In the genomic region with DNA sequence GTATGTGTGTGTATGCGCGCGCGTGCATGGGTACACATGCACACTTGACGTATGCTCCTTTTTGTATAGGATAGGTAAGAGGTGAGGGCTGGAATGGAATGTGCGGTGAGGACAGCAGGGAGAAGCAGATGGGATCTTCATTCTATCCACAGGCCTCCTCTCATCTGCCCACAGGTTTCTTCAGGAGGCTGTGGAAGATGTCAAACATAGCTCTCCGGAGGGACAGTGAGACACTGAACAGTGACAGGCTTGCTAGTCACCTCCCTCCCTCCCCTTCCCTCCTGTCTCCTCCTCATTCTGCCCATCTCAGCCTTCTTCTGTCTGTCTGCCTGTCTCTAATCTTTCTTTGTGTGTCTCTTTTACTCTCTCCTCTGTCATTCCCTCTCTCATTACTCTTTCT, we compare ENCODE assay signal across 23 mouse cellular contexts.
DNase-seq lines count a peak whose midpoint lies in the region; ATAC-seq lines count a peak whose summit lies in the region.
"Had no signal": no experiment of that assay in that cellular context is flagged by ENCODE, and none has a peak within 500 bp of the region (broad histone marks: within the 10 kb centered on the region; RNA-seq: fewer than 3 reads in every experiment).

No protein-coding gene starts in this region.

- H3K9me3 ChIP-seq in embryonic facial prominence, embryonic 12.5 days: no peaks in the 10 kb centered on the region
- no peaks in the 10 kb centered on the region for H3K9me3 ChIP-seq in embryonic facial prominence, embryonic 10.5 days
- H3K9me3 ChIP-seq: embryonic facial prominence, embryonic 13.5 days; forebrain, embryonic 12.5 days; forebrain, embryonic 15.5 days; hindbrain, embryonic 12.5 days; hindbrain, embryonic 15.5 days had no signal

- no peaks in the 10 kb centered on the region for H3K27me3 ChIP-seq in embryonic facial prominence, embryonic 12.5 days
- H3K27me3 ChIP-seq in embryonic facial prominence, embryonic 10.5 days (replicated peaks; ENCODE audit: low read depth, poor library complexity, severe bottlenecking): no peaks in the 10 kb centered on the region
- H3K27me3 ChIP-seq: embryonic facial prominence, embryonic 13.5 days; forebrain, embryonic 12.5 days; forebrain, embryonic 15.5 days; hindbrain, embryonic 12.5 days; hindbrain, embryonic 15.5 days had no signal

- no peak overlapping the region for H3K27ac ChIP-seq in embryonic facial prominence, embryonic 12.5 days
- no peak overlapping the region for H3K27ac ChIP-seq in embryonic facial prominence, embryonic 10.5 days (replicated peaks)
- H3K27ac ChIP-seq: embryonic facial prominence, embryonic 13.5 days; forebrain, embryonic 12.5 days; forebrain, embryonic 15.5 days; heart, adult 2 months; hindbrain, embryonic 12.5 days; hindbrain, embryonic 15.5 days had no signal

- 93% methylated on average over 7 of the region's 7 CpGs for WGBS in embryonic facial prominence, embryonic 12.5 days
- 92% methylated on average over 7 of the region's 7 CpGs for WGBS in embryonic facial prominence, embryonic 10.5 days

- DNase-seq in embryonic facial prominence, embryonic 10.5 days (ENCODE audit: low spot score): no peak
- peak; percentile 16 to 21 for DNase-seq in frontal cortex, postnatal 36 days (ENCODE audit: low spot score in 2 of 2)
- no peak for DNase-seq in frontal cortex, postnatal 10 days (ENCODE audit: low spot score in 2 of 2)
- peak; percentile 10 to 29 for DNase-seq in left cerebral cortex, postnatal 36 days (ENCODE audit: low spot score in 2 of 2)
- no peak for DNase-seq in left cerebral cortex, adult 11 months (ENCODE audit: low spot score)
- peak; percentile 8 to 10 for DNase-seq in right cerebral cortex, adult 2 months (ENCODE audit: low spot score in 2 of 2)
- DNase-seq in right cerebral cortex, postnatal 10 days (ENCODE audit: low spot score in 2 of 2): no peak
- DNase-seq: adrenal gland, adult 8-10 months; adrenal gland, postnatal 25 days; cerebellum, adult 18-20 months; cerebellum, adult 9-10 months; cerebellum, postnatal 14 days; gastrocnemius, postnatal 25 days; heart, adult 2 months had no signal

- intact Hi-C loops in left cerebral cortex, postnatal 36 days (cut with DNase I): no loop called here

- H3K9ac ChIP-seq in embryonic facial prominence, embryonic 12.5 days: no peak overlapping the region
- H3K9ac ChIP-seq: embryonic facial prominence, embryonic 13.5 days; forebrain, embryonic 12.5 days; forebrain, embryonic 15.5 days; hindbrain, embryonic 12.5 days; hindbrain, embryonic 15.5 days had no signal

- no peaks in the 10 kb centered on the region for H3K36me3 ChIP-seq in embryonic facial prominence, embryonic 12.5 days
- no peaks in the 10 kb centered on the region for H3K36me3 ChIP-seq in embryonic facial prominence, embryonic 10.5 days (replicated peaks)
- H3K36me3 ChIP-seq: embryonic facial prominence, embryonic 13.5 days; forebrain, embryonic 12.5 days; forebrain, embryonic 15.5 days; hindbrain, embryonic 12.5 days; hindbrain, embryonic 15.5 days had no signal

- H3K4me3 ChIP-seq in embryonic facial prominence, embryonic 12.5 days: no peak overlapping the region
- no peak overlapping the region for H3K4me3 ChIP-seq in embryonic facial prominence, embryonic 10.5 days
- H3K4me3 ChIP-seq: embryonic facial prominence, embryonic 13.5 days; erythroblast, embryonic 14.5 days; forebrain, embryonic 12.5 days; forebrain, embryonic 15.5 days; heart, adult 2 months; hindbrain, embryonic 12.5 days; hindbrain, embryonic 15.5 days had no signal

- ATAC-seq in embryonic facial prominence, embryonic 12.5 days (ENCODE audit: insufficient number of reproducible peaks, insufficient read depth, low FRiP score, low TSS enrichment): 0 out of 2 replicates have a peak, but pooled peaks have one; percentile 35
- ATAC-seq: activated CD4-positive, CD25-positive, alpha-beta regulatory T cell, adult 4 months; forebrain, embryonic 15.5 days had no signal

- 0 out of 2 replicates have a peak, but pooled peaks cover 4% of the 10 kb centered on the region for H3K4me1 ChIP-seq in embryonic facial prominence, embryonic 12.5 days
- H3K4me1 ChIP-seq in embryonic facial prominence, embryonic 10.5 days: no peaks in the 10 kb centered on the region
- H3K4me1 ChIP-seq: embryonic facial prominence, embryonic 13.5 days; forebrain, embryonic 12.5 days; forebrain, embryonic 15.5 days; hindbrain, embryonic 12.5 days; hindbrain, embryonic 15.5 days had no signal

- H3K4me2 ChIP-seq in embryonic facial prominence, embryonic 12.5 days (replicated peaks): no peak overlapping the region
- H3K4me2 ChIP-seq: forebrain, embryonic 12.5 days; forebrain, embryonic 15.5 days; heart, embryonic 11.5 days; hindbrain, embryonic 12.5 days; hindbrain, embryonic 15.5 days had no signal

Comparison
In these comparisons a context has a peak if more than half of its experiments do, and no peak if none do; other contexts are left out.
1. DNase-seq: peak in frontal cortex, postnatal 36 days (2 of 2), left cerebral cortex, postnatal 36 days (2 of 2) and right cerebral cortex, adult 2 months (2 of 2); none in embryonic facial prominence, embryonic 10.5 days (single experiment), frontal cortex, postnatal 10 days (0 of 2), left cerebral cortex, adult 11 months (single experiment) and right cerebral cortex, postnatal 10 days (0 of 2).